Mouse (Mus musculus): ENCODE measurements around the gene Bahcc1.

Bahcc1 gene

DNA sequence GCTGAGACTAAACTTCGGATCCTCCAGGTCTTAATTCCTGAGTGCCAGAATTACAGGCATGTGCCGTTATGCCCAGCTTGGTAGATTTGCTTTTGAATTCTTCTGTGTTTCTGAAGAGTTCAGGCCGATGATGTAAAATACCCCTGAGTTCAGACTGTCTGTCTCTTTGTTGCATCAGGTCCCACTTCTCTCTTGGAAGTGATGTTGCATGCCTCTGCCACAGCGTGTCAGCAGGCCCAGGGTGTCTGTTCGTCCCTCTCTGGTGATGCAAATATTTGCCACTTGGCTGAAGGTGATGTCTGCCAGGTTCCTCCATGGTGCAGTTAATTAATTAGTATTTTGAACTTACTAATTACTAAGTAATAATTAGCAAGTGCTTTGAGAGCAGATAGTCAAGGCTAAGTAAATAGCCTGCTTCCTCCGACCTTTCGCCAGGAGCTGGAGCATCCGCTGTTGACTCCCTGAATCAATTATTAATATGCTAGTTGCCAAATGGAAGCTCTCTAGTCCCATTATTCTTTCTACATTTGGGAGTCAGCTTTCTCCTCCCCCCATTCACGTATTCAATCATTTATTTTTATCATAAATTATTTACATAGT is 26.6 kb upstream of the Bahcc1 start:
- no peak for DNase-seq (ENCODE audit: low read depth, low spot score)

DNA sequence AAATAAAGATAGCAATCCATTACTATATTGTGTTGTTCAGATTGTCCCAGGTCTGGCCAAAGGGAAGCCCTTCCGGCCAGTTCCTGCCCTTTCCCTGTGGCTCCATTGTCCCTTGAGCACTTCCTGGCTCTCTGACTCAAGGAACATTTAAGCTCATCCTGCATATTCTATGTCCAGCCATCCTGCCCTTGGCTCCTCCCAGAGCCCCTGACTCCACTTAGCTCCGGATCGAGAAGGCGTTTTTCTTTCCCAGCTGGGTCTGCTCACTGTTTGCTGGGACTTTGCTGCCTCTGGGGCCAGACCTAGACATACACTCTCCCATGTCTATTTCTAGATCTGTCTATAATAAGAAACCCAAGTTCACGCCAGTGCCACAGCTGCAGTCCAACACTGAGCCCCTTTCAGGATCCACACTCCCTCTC is 26.1 kb upstream of the Bahcc1 start:
- DNase-seq (ENCODE audit: low read depth, low spot score): no peak

DNA sequence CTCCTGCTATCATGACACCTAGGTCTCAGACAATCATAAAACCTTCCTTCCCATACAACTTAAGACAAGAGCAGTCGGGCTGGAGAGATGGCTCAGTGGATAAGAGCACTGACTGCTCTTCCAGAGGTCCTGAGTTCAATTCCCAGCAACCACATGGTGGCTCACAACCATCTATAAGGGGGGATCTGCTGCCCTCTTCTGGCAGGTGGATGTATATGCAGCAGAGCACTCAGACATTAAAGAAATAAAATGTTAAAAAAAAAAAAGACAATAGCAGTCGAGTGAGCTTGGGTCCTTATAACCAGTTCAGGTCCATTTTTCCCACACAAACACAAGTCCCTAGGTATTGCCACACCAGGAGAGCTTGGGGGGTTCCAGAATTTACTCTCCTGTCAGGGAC is 23.9 kb upstream of the Bahcc1 start:
- no peak for DNase-seq (ENCODE audit: low read depth, low spot score)

DNA sequence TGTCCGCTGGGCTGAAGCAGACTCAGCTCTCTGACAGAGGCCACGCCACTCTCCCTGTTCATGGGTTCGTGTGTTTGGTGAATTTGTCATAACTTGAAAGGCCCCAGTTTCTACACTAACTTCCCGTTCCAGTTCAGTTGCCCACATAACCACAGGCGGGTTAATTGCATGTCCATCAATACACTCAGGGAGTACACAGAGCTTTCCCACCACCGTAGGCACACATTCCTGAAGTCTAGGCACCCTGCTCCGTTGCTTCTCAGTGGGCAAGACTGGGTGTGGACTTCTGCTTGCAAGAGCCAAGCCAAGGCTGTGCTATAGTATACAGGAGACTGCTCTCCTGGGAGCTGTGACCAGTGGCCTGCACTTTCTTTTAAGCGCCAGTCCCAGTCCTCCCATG is 23.3 kb upstream of the Bahcc1 start:
- DNase-seq (ENCODE audit: low read depth, low spot score): no peak

DNA sequence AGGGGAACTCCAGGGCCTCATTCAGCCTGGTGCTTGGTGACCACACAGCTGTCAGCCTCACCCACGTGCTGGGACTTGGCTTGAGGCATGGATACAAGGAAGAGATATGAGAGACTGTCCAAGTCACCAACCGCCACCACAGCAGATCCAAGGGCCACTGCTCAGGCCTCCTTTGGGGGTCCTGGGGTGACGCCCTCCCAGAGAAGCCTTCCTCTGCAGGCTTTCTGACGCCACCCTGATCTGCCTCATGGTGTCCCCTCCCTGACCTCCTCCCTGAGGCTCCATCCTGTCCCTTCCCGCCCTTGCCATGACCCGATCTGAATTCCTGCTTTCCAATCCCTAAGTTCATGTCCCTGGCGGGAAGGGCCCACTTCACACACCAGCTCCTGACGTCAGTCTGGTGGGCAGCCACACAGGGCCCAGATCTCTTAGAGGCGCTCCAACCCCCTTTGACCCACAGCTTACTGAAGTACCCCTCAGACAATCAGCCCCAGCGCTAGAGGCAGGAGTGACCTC is 17.0 kb upstream of the Bahcc1 start:
- DNase-seq (ENCODE audit: low read depth, low spot score): no peak

DNA sequence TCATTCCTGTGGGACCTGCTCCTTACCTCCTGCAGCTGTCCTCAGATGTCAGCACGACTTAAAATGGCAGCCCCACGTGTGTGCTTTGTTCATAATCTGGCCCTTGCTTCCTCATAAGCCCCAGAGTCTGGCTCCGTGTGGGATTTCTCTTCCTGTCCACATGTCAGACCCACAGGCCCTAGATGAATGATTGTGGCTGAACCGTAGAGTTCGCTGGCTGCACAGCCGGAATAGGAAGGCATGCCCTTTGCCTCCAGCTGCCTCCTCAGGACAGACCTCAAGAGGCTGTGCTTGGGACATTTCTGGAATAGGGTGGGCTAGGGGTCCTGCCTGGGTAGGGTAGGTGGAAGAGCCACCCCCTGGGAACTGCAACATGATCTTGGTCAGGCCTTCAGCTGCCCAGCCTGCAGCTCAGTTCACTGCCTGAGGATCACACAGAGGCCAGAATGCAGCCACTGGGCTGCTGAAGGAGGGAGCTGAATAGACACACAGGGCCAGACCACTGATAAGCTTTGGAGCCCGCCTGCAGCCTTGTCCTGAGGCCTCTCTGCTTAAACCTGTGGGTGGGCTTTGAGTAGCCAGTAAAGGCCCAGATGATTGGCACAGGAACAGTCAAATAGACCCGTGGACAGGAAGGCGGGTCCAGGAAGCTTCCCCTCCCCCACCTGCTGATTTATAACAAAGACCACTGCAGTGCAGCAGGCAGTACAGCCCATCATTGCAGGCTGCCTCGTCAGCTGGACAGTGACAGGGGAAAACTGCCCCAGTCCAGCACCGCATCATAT is 16.0 kb upstream of the Bahcc1 start:
- no peak for DNase-seq (ENCODE audit: low read depth, low spot score)

DNA sequence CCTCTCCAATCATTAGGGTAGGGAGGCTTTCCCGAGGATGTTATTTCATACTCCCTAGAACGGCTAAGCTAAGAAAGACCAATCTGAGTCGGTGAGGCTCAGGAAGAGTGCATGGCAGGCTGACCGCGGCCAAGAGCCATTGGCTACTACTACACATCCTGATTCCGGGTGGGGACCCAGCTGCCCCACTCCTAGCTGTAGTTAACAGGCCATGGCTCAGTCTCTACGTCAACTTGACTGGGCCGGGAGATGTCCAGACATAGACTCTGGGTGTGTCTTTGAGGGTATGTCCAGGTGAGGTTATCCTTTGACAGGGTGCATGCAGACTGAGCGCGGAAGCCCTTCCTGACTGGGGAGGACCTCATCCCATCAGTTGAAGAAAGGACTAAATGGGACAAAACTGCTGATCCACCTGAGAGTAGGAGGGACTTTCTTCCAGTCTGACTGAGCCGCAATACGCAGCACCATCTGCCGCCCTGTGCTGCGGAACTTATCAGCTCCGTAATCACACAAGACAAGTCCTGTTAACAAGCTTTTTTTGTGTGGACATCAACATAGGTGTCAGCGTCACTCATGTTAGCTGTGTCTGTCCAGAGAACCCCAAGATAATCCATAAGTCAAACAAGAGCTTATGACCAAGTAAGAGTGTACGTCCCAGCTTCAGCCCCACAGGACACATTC is 14.4 kb upstream of the Bahcc1 start:
- DNase-seq (ENCODE audit: low read depth, low spot score): no peak

DNA sequence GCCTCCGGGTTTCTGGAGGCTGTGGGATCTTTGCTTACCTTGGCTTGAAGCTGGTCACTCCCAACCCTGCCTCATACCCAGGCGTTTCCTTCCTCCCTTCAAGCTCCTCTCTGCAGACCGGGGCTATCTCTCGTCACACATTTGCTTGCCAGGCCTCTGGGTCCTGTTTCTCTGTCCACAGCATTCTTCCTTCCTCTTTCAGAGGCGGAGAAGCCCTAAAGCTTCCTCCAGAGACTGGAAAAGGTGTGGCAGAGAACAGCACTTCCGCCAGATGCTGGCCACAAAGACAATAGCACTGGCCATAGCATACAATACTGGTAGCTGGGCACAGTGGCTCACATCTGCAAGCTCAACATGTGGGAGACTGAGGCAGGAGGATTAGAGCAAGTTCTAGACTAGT is 13.8 kb upstream of the Bahcc1 start:
- no peak for DNase-seq (ENCODE audit: low read depth, low spot score)

DNA sequence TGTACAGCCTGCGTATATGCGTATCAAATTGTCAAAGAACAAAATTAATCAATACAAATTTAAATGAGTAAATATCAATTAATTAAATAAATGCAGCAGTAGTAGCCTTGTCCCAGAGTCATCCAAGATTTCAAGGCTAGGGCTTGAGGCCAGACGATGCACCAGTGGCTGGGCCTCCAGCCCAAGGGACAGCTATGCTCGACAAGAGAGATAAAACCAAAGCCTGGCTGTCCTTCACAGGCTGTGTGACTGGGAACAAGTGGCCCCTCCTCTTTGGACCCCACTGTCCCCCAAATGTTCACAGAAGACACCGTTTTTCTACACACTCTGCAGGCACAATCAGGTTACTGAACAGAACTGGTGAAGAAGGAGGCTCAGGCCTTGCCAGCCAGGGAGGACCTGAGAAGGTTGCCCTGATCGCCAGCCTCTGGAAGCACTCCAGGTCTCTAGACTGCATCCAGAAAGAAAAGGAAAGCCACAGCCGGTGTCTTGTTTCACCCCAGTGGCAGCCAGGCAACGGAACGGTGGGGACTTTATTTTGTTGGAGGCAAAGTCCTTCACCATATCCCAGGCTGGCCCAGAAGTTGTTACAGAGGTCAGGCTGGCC is 12.7 kb upstream of the Bahcc1 start:
- DNase-seq (ENCODE audit: low read depth, low spot score): no peak

DNA sequence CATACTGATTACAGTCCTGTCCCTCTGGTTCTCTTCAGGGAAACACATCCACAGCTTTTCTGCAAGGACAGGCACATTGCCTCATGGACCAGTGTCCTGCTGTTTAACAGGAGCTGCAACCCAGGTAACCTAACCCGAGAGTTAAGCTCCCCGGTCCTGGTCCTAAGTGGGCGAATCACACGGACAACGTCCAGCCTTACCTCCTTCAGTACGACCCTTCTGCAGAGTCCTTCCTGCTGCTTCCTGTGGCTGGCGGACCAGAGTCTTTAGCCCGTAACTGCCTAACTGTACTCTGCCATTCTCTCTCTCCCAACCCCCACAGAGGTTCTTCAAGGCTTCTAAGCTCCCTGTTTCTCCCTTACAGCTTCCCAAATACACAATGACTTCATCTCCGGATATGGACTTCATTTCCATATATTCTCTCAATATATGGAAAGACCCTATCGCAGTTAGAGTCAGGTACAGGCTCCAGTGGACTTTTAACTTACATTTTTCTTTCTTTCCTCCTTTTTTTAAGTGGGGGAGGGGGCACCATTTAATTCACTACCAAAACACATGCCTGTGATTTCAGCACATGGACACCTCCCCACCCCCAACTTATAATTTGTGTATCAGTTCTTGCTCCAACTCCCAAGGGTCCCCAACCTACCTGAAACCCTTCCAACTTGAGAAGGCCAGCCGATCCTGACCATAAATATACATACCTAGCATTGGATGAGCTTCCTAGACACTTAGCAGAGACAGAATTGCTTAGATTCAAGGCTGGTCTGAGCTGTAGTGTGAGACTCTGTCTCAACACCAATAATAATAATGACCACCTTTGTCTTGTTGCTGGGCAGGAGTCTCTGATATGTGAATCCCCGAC is 11.6 kb upstream of the Bahcc1 start:
- no peak for DNase-seq (ENCODE audit: low read depth, low spot score)

DNA sequence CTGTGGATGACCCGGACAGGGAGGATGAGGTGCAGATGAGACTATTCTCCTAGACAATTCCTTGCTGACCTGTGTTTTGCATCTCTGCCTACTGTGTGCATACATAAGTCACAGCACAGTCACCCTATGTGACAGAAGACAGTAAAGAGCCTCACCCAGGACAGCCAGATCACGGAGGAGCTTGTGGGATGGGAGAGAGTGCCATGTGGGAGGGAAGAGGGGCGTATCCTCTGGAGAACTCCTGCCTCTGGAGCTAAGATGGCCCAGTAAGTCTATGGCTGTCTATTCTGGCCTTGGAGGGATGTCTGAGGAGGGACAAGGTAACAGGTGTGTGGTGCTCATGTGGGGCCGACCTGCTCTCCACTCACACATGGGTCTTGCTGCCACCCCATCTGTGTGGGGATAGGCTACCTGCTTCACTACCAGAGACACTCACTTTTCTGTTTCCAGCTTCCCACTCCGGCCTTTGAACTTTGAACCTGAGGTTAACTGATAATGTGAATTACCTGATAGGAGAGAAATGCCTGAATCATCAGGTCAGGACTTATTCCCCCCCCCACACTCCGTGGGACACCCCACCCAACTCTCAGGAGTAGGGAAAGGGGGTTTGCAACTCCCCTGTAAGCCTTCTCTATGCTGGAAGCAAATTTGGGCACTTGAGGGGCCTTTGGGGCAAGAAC is 10.2 kb upstream of the Bahcc1 start:
- no peak for DNase-seq (ENCODE audit: low read depth, low spot score)

DNA sequence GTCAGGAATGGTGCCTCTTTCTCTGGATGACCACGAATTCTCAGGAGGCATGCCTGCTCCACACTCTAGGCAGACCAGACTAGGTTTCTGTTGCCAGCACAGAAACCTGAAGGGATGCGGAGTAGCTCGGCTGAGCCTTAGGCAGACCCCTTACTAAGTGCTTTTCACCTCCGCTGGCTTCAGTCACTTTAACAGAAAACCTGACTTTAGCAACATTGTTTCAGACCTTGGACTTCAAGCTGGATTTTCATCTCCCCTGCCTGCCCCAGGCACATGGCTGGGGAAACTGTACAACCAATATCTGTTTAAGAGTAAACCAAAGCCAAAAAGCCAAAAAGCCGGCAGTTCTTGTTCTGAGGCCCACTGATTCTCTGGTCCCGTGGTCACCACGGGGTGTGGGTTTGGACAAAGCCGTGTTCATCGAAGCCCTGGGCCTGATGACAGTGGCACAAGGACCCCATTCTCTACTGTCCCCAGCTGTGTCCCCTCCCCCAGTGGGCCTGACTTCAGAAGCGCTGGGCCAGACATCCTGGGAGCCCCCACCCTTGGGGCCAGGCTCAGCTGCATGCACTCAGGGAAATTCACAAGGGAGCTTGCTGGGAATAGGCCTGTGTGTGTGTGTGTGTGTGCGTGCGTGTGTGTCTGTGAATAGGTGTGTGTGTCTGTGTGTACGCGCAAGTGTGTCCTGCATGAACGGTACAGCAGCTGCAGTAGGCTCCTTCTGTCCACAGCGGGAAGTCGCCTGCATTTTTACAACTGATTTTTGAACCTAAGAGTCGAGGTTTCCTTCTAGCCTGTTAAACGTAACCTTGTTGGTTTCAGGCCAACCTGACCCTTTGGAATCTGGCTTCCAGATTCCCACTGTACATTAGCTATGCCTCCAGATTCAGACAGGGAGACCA is 8.9 kb upstream of the Bahcc1 start:
- DNase-seq (ENCODE audit: low read depth, low spot score): no peak

DNA sequence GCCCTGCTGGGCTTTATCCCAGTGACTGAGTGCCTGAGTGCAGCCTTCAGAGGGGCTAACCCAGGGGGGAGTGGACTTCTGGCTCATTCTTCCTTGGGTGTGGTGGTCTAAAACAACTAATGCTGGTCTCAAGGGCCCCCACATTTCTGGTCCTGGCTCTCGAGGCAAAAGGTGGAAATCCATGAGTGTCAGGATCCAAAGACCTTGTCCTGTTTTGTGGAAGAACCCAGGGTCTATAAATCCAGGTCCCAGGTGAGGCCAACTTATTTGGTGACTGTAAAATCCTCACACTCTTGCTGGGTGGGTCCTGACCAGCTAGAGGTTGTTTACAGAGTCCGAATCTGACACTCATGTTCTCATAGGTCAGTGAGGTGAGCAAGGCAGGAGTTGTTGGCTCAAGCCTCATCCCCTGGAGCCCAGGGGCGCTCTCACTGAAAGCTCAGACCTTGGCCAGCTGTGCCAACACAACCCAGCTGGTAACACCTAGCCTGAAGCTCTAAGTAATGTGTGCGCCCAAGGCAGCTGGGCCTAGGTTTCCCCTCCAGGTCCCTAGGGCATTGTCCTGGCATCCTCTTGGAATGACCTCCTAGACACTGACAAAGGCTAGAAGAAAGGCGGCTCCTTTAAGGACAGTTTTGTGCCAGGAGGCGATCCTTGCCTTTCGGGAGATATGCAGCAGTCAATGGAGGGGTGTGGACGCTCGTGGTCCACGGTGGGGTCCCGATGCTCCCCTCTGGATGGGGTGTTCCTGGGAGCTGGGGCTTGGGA is 8.1 kb upstream of the Bahcc1 start:
- DNase-seq (ENCODE audit: low read depth, low spot score): no peak

DNA sequence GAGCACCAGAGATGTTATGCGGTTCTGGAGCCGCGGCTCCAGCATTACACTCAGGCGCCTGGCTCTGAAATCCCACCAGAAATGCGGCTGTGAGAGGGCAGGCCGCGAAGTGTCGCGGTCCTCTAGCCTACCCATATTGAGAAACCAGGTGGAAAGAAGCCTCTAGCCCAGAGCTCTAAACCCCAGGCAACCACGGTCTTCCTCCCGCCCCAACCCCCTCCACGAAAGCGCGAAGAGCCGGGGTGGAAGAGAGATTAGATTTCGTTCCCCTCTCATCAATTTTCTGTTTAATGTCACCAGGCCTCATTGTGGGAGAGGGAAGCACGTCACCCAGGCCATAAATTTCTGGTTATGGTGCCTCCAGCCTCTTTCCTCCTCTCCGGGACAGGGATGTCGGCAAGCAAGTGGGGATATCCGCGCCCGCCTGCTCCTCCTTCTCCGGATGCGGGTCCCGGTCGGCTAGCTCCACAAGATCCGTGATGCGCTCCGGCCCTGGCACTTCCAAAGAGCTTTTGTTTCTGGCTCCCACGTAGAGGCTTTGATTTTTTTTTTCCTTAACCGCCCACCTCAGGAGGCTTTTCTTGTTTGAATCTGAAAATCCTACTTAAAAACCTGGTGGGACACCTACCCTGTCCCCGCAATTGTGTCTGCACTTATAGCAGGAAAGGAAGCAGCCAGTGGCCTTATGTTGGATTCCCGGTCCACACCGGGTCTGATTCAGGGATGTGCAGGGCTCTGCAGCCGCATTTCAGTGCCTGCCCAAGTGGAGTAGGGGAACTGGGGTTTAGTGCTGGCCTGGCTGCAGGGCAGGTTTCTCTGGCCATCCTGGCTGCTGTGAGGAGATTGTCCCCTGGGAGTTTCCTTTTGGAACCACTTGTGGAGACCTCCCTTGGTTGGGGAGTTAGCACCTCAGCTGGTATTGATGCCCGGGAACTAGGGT is 7.2 kb upstream of the Bahcc1 start:
- DNase-seq (ENCODE audit: low read depth, low spot score): no peak

DNA sequence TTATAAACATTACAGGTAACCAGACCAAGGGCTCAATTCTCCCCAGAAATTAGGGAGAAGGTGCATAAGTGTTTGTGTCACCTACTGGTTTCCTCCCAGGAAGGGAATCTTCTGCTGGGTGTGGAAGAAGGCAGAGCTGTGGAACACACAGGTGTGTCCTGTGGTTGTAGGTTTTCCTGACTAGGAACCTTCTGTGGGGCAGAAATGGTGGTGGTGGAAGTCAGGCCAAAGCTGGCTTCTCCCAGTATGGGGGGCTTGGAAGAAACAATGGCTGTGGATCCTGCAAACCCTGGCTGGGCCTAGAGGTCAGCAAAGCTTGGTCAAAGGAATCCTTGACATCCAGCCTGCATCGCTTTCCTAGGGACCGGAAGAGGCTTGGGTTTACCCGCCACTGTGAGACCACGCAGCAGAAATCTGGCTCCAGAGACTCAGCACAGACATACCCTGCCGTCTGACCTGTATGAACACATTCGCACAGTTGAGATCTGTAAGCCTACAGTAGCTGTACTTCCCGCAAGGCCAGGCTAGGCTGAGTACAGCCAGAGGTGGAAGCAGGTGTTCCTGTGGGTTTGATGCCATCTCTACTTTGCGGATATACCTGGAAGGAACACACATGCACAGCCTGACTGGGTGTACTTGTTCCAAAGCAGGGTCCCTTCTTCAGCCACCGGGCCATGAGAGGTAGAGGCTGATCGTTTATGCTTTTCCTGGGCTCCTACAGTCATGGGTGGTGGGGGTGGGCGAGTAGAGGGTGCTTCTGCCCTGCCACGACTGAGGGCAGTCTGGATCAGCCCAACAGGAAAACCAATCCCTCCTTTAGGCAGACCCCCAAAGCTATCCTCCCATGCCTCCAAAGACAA is 6.1 kb upstream of the Bahcc1 start:
- no peak for DNase-seq (ENCODE audit: low read depth, low spot score)

DNA sequence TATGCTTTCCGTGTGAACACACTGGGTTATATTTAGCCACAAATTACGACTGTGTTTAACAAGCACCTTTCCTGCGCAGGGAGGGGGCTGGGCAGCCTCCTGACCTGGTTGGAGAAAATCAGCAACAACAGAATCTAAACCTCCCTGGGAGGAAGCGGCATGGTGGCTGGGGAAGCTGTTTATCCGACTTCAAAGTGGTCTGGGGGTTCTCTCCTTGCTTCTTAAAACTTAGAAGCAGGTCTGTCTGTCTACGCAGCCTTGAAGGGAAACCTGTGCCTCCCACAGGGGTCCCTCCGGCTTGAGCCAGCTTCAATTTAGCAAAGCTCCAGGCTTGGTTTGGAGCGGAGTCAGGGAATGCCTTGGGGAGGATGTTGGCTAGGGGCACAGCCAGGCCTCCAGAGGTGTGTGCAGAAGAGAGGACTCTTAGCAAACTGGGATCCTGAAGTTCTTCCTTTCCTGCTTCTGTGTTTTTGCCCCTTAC is 5.1 kb upstream of the Bahcc1 start:
- DNase-seq (ENCODE audit: low read depth, low spot score): no peak
